In genomic region chr2:30075625-30076024, GRCm38 (mm10) we compare ENCODE assay signal across 18 mouse cellular contexts. TPM values are rescaled to one million over a fixed set of nuclear protein-coding genes. Genes with fewer than 3 reads are reported as not detected.
DNase-seq lines count a peak whose midpoint lies in the region.
"Had no signal": no experiment of that assay in that cellular context is flagged by ENCODE, and none has a peak within 500 bp of the region (broad histone marks: within the 10 kb centered on the region; RNA-seq: fewer than 3 reads in every experiment).

No protein-coding gene starts in this region.

- DNase-seq in adrenal gland, adult 2 months, result peak; percentile 57
- DNase-seq in adrenal gland, adult 18-20 months (ENCODE audit: low spot score in 2 of 2), result no peak
- DNase-seq in 3T3-L1 (ENCODE audit: low read depth, low spot score) (peak; percentile 80), NIH3T3 (ENCODE audit: low read depth) (peak; percentile 56)
- DNase-seq in urinary bladder, postnatal 4 days (ENCODE audit: low spot score in 2 of 2), result no peak
- DNase-seq in kidney, postnatal 4 days, result no peak
- DNase-seq: cerebellum, adult 11 months; cerebellum, adult 2 months; cerebellum, adult 9-11 months; cerebellum, postnatal 25 days; forebrain, postnatal 0 days; gastrocnemius, adult 2 months; gastrocnemius, postnatal 14 days; heart, adult 18-20 months; heart, postnatal 10 days; heart, postnatal 36 days; kidney, adult 11 months; kidney, adult 8-10 months had no signal

RNA-seq across cellular contexts. Expression of gene Pkn3, which starts 1.9 kb away (rescaled TPM):
- 1 to 10 TPM; 4.7 to 6.2 TPM for total RNA-seq in adrenal gland, adult 2 months (2021)
- polyA plus RNA-seq in adrenal gland, adult 2 months (2012; rRNA removed), result 5.5 and 8.8 TPM in 2 replicates
- 1 to 10 TPM; 5.6 to 6.2 TPM for total RNA-seq in adrenal gland, adult 18-20 months (2021)

RNA-seq across cellular contexts. Expression of gene Zdhhc12, which starts 17.8 kb away (rescaled TPM):
- total RNA-seq in adrenal gland, adult 2 months (2021), result 10 to 100 TPM; 16.2 to 18.9 TPM
- polyA plus RNA-seq in adrenal gland, adult 2 months (2012; rRNA removed), result 120 and 123 TPM in 2 replicates
- 10 to 100 TPM in 1 of 2 experiments, 1 to 10 TPM in 1; 9.7 to 15.6 TPM for total RNA-seq in adrenal gland, adult 18-20 months (2021)

RNA-seq across cellular contexts. Expression of gene Set, which starts 18.4 kb away (rescaled TPM):
- 100 to 1,000 TPM; 202 to 236 TPM for total RNA-seq in adrenal gland, adult 2 months (2021)
- polyA plus RNA-seq in adrenal gland, adult 2 months (2012; rRNA removed), result 94.3 and 101 TPM in 2 replicates
- total RNA-seq in adrenal gland, adult 18-20 months (2021), result 100 to 1,000 TPM; 210 to 272 TPM

RNA-seq across cellular contexts. Expression of gene Wdr34, which starts 26.9 kb away (rescaled TPM):
- total RNA-seq in adrenal gland, adult 2 months (2021), result 10 to 100 TPM; 14.7 to 22.0 TPM
- 59.2 and 62.5 TPM in 2 replicates for polyA plus RNA-seq in adrenal gland, adult 2 months (2012; rRNA removed)
- total RNA-seq in adrenal gland, adult 18-20 months (2021), result 10 to 100 TPM; 15.9 to 18.3 TPM

RNA-seq across cellular contexts. Expression of gene Zer1, which starts 48.8 kb away (rescaled TPM):
- total RNA-seq in adrenal gland, adult 2 months (2021), result 10 to 100 TPM; 35.0 to 40.2 TPM
- polyA plus RNA-seq in adrenal gland, adult 2 months (2012; rRNA removed), result 91.0 and 95.5 TPM in 2 replicates
- 10 to 100 TPM; 31.6 to 40.4 TPM for total RNA-seq in adrenal gland, adult 18-20 months (2021)

Comparison
In these comparisons a context has a peak if more than half of its experiments do, and no peak if none do; other contexts are left out.
1. DNase-seq: peak in adrenal gland, adult 2 months (single experiment), 3T3-L1 (single experiment) and NIH3T3 (single experiment); none in adrenal gland, adult 18-20 months (0 of 2), urinary bladder, postnatal 4 days (0 of 2) and kidney, postnatal 4 days (0 of 2).